Mouse (Mus musculus) CH12.LX (cell line): ENCODE measurements around the gene Slc6a17. TPM values are rescaled to one million over a fixed set of nuclear protein-coding genes. Genes with fewer than 3 reads are reported as not detected.

Source experiments
- DNase-seq: peaks from one replicate; pipeline ENCODE4 v3.0.0-alpha.2; 2013; ENCODE audit errors: extremely low read depth
- H3K27ac ChIP-seq: 2 replicates; pipeline ENCODE4 v1.5.1; 2012; ENCODE audit warnings: low read depth, mild to moderate bottlenecking, control low read depth, moderate library complexity; ENCODE audit not compliant: insufficient read depth
- H3K27me3 ChIP-seq: replicated peaks from 2 replicates; pipeline ENCODE3; 2012; ENCODE audit warnings: inconsistent platforms
- H3K36me3 ChIP-seq, 2 experiments: replicated peaks in 1 of 2; 2 replicates each; pipeline versions ENCODE3 to v1.6.1; 2012; ENCODE audit warnings: inconsistent platforms in 1 of 2, low read length in 1 of 2, mild to moderate bottlenecking in 1 of 2, mixed read lengths in 1 of 2, moderate library complexity in 1 of 2; ENCODE audit not compliant: control insufficient read depth in 1 of 2, insufficient read depth in 1 of 2
- H3K4me1 ChIP-seq, 2 experiments: 2 replicates each; pipeline ENCODE4 v1.6.1; 2012; ENCODE audit warnings: inconsistent platforms in 1 of 2, moderate library complexity in 1 of 2; ENCODE audit not compliant: insufficient read depth in 2 of 2, control insufficient read depth in 1 of 2
- H3K4me2 ChIP-seq: 2 replicates; pipeline ENCODE4 v1.6.1; 2012; ENCODE audit warnings: low read depth, mild to moderate bottlenecking, control low read depth; ENCODE audit not compliant: poor library complexity, insufficient read depth, severe bottlenecking
- H3K4me3 ChIP-seq, 3 experiments: fragments of 150-350 bp in 1 of 3; sonication (generic) in 1 of 3; replicated peaks in 1 of 3; 2 replicates each; pipeline versions ENCODE3 to v1.5.1; 2011 to 2012; ENCODE audit warnings: low read depth in 2 of 3, low read length in 2 of 3, mild to moderate bottlenecking in 2 of 3, moderate library complexity in 2 of 3, control low read depth in 1 of 3, improper control_type of control experiment in 1 of 3, inconsistent platforms in 1 of 3, mixed read lengths in 1 of 3; ENCODE audit not compliant: poor library complexity in 1 of 3
- H3K79me2 ChIP-seq: replicated peaks from 2 replicates; pipeline ENCODE4 v1.6.1; 2012; ENCODE audit warnings: mild to moderate bottlenecking, moderate library complexity; ENCODE audit not compliant: control insufficient read depth, poor library complexity, insufficient read depth, severe bottlenecking; ENCODE audit errors: extremely low read depth
- H3K9ac ChIP-seq: 2 replicates; pipeline ENCODE4 v1.6.1; 2012; ENCODE audit warnings: low read depth, mild to moderate bottlenecking, control low read depth, moderate library complexity; ENCODE audit not compliant: insufficient read depth
- H3K9me3 ChIP-seq: replicated peaks from 2 replicates; pipeline ENCODE3; 2012; ENCODE audit warnings: low read length, inconsistent platforms, mixed read lengths
- CHD1 ChIP-seq: IDR thresholded peaks from 2 replicates; pipeline ENCODE4 v1.6.1; 2012; ENCODE audit warnings: low read depth, low read length, improper control_type of control experiment, inconsistent platforms
- CHD2 ChIP-seq: IDR thresholded peaks from 2 replicates; pipeline ENCODE4 v1.6.1; 2011; ENCODE audit warnings: low read length, improper control_type of control experiment
- CTCF ChIP-seq, 2 experiments: IDR thresholded peaks in 1 of 2; conservative IDR thresholded peaks in 1 of 2; 2 replicates each; pipeline ENCODE4 v1.5.1; 2011 to 2012; ENCODE audit warnings: low read depth in 2 of 2, low read length in 2 of 2, improper control_type of control experiment in 1 of 2, inconsistent platforms in 1 of 2, mild to moderate bottlenecking in 1 of 2, moderate library complexity in 1 of 2
- ETS1 ChIP-seq: conservative IDR thresholded peaks from 2 replicates; pipeline ENCODE4 v1.6.1; 2012; ENCODE audit warnings: low read depth, mild to moderate bottlenecking, inconsistent platforms, low read length, improper control_type of control experiment, moderate library complexity
- GABPA ChIP-seq: IDR thresholded peaks from 2 replicates; pipeline ENCODE4 v1.6.1; 2012; ENCODE audit warnings: low read depth, low read length, improper control_type of control experiment, inconsistent platforms; ENCODE audit not compliant: insufficient replicate concordance
- HCFC1 ChIP-seq: IDR thresholded peaks from 2 replicates; pipeline ENCODE4 v1.6.1; 2012; ENCODE audit warnings: low read depth, mild to moderate bottlenecking, inconsistent platforms, low read length, improper control_type of control experiment
- IRF4 ChIP-seq: IDR thresholded peaks from 2 replicates; pipeline ENCODE4 v1.6.1; 2014; ENCODE audit warnings: low read depth, mild to moderate bottlenecking, inconsistent platforms, low read length, improper control_type of control experiment
- JUN ChIP-seq: IDR thresholded peaks from 2 replicates; pipeline ENCODE4 v1.6.1; 2011; ENCODE audit warnings: low read depth, mild to moderate bottlenecking, low read length, improper control_type of control experiment, moderate library complexity; ENCODE audit not compliant: insufficient read depth
- KAT2A ChIP-seq: IDR thresholded peaks from 2 replicates; pipeline ENCODE4 v1.6.1; 2012; ENCODE audit warnings: low read length, improper control_type of control experiment, inconsistent platforms; ENCODE audit not compliant: insufficient replicate concordance
- MAFK ChIP-seq: IDR thresholded peaks from 2 replicates; pipeline ENCODE4 v1.6.1; 2011; ENCODE audit warnings: low read length, improper control_type of control experiment; ENCODE audit not compliant: insufficient replicate concordance
- MXI1 ChIP-seq: IDR thresholded peaks from 2 replicates; pipeline ENCODE4 v1.6.1; 2011; ENCODE audit warnings: mild to moderate bottlenecking, low read depth, low read length, improper control_type of control experiment
- NELFE ChIP-seq: IDR thresholded peaks from 2 replicates; pipeline ENCODE4 v1.6.1; 2011; ENCODE audit warnings: low read depth, low read length, improper control_type of control experiment
- PAX5 ChIP-seq: IDR thresholded peaks from 2 replicates; pipeline ENCODE4 v1.6.1; 2012; ENCODE audit warnings: low read length, inconsistent platforms, mixed read lengths
- POLR2AphosphoS2 ChIP-seq: IDR thresholded peaks from 2 replicates; pipeline ENCODE4 v1.6.1; 2011; ENCODE audit warnings: low read depth, low read length, improper control_type of control experiment
- RAD21 ChIP-seq: IDR thresholded peaks from 2 replicates; pipeline ENCODE4 v1.6.1; 2011; ENCODE audit warnings: low read depth, mild to moderate bottlenecking, low read length, improper control_type of control experiment, moderate library complexity
- SMC3 ChIP-seq: IDR thresholded peaks from 2 replicates; pipeline ENCODE4 v1.6.1; 2011; ENCODE audit warnings: low read depth, low read length, improper control_type of control experiment
- TBP ChIP-seq: conservative IDR thresholded peaks from 2 replicates; pipeline ENCODE4 v1.6.1; 2011; ENCODE audit warnings: low read depth, low read length, improper control_type of control experiment
- TCF12 ChIP-seq: IDR thresholded peaks from 2 replicates; pipeline ENCODE4 v1.6.1; 2014; ENCODE audit warnings: low read depth, mild to moderate bottlenecking, inconsistent platforms, low read length, improper control_type of control experiment
- USF1 ChIP-seq: IDR thresholded peaks from 2 replicates; pipeline ENCODE4 v1.6.1; 2014; ENCODE audit warnings: low read depth, mild to moderate bottlenecking, inconsistent platforms, low read length, improper control_type of control experiment
- USF2 ChIP-seq: conservative IDR thresholded peaks from 2 replicates; pipeline ENCODE4 v1.6.1; 2011; ENCODE audit warnings: low read depth, low read length, improper control_type of control experiment
- dilution Hi-C: fragments of 300-500 bp; cut with MboI; formaldehyde crosslinking; loops from 2 replicates; pipeline ENCODE4 v1.14.3; 2020; ENCODE audit warnings: low sequenced_read_pairs; ENCODE audit not compliant: extremely low pct_unique_long_range_greater_than_20kb, extremely low pct_ligation_motif_present
- in situ Hi-C: fragments of 300-500 bp; cut with MboI; formaldehyde crosslinking; loops from 3 replicates; pipeline ENCODE4 v1.14.3; 2019; ENCODE audit warnings: low sequenced_read_pairs, low pct_ligation_motif_present, low pct_unique_long_range_greater_than_20kb, mixed read lengths
- polyA plus RNA-seq: library from polyadenylated mRNA; unstranded; fragments of >175 nt; gene quantifications from 2 replicates; pipeline ENCODE4 v1.2.1, GENCODE M21; 2012; ENCODE audit warnings: low read depth; ENCODE audit not compliant: insufficient read length
- total RNA-seq, 2 experiments: library from RNA; depleted of rRNA; stranded (reverse); fragments of 300-350 nt in 1 of 2; fragments of >200 nt in 1 of 2; gene quantifications; 2 replicates each; pipeline ENCODE4 v1.2.3; 2012 to 2014

Gene Slc6a17
- total and polyA plus RNA-seq, 3 experiments = not detected

DNA sequence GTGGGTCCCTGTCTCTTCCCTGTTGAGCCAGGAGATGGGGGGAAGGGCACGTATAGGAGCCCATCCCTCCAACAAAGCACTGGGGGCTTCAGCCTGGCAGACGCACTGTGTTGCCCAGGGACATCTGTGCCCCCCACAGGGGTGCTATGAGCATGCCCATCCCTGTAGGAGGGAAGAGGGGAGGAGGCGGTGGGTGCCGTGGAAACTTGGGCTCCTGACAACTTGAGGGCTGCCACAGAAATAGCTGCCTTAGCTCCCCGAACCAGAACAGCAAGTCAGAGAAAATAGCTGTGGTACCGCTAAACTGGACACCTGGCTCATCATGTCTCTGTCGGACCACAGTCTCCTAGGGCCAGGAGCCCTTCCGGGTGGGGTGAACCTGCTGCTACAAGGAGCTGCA is 76.5 kb downstream of the Slc6a17 start:
- Histone ChIP-seq H3K9me3 (no peaks in the 10 kb centered on the region), H3K36me3 (no peaks in the 10 kb centered on the region), H3K79me2 (no peaks in the 10 kb centered on the region), H3K4me3 (no peak overlapping the region), H3K4me2 (no peak overlapping the region), H3K27me3 (peaks cover 93% of the 10 kb centered on the region), H3K9ac (no peak overlapping the region), H3K27ac (no peak overlapping the region), H3K4me1 (no peaks in the 10 kb centered on the region)
- in situ Hi-C loops = no loop called here
- TF ChIP-seq CHD1 (no peak), GABPA (no peak), KAT2A (no peak), TCF12 (no peak), HCFC1 (no peak), MXI1 (no peak), JUN (no peak), NELFE (no peak), IRF4 (no peak), CHD2 (no peak), POLR2AphosphoS2 (no peak), USF1 (no peak), TBP (no peak), PAX5 (no peak), USF2 (no peak), ETS1 (no peak), SMC3 (no peak), MAFK (no peak)
- no peak for DNase-seq
- dilution Hi-C loops = no loop called here

DNA sequence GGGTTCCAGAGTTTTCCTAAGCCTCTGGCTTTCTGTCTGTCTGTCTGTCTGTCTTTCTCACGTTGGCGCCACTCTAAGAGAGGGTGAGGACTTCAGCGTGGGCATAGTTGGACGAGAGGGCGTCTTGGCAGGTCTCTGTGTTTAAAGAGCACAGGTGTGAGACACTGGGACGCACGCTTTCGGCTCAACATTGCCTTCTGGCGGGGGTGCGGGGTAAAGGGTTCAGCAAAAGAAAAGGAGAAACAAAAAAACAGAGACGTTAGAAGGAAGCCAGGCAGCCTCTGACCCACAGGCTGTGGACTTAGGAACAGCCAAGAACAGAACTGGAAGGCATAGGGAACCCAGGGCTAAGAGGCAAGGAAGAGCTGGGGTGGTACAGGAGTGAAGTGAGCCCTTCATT is 78.5 kb downstream of the Slc6a17 start:
- H3K79me2 ChIP-seq = no peaks in the 10 kb centered on the region
- in situ Hi-C loops = no loop called here
- no peak overlapping the region for H3K27ac ChIP-seq
- no peak for DNase-seq
- H3K27me3 ChIP-seq = peaks cover 83% of the 10 kb centered on the region
- H3K4me2 ChIP-seq = no peak overlapping the region
- TF ChIP-seq MXI1 (no peak), IRF4 (no peak), CTCF (conservative IDR thresholded peaks at IDR 0.05 in 1 of 2, IDR thresholded peaks at IDR 0.05 in 1 of 2; ENCODE audit: low read depth in 2 of 2, low read length in 2 of 2) (peak in 1 of 2 experiments; percentile 64; a peak in 2 of 4 replicates), SMC3 (peak; percentile 75), RAD21 (peak; percentile 46), USF1 (no peak)
- TF ChIP-seq, all 38 proteins: peak for 3
- dilution Hi-C loops = no loop called here
- no peaks in the 10 kb centered on the region for H3K9me3 ChIP-seq
- H3K4me3 ChIP-seq = no peak overlapping the region
- no peak overlapping the region for H3K9ac ChIP-seq
- H3K4me1 ChIP-seq = no peaks in the 10 kb centered on the region
- H3K36me3 ChIP-seq = no peaks in the 10 kb centered on the region
